Mouse (Mus musculus): ENCODE measurements at regions not wholly inside any gene's neighbourhood (a gene's known extent, or its start where the extent isn't known, plus 50 kb on each side); places are given as distances from the start of the nearest gene placed in this dataset.

DNA sequence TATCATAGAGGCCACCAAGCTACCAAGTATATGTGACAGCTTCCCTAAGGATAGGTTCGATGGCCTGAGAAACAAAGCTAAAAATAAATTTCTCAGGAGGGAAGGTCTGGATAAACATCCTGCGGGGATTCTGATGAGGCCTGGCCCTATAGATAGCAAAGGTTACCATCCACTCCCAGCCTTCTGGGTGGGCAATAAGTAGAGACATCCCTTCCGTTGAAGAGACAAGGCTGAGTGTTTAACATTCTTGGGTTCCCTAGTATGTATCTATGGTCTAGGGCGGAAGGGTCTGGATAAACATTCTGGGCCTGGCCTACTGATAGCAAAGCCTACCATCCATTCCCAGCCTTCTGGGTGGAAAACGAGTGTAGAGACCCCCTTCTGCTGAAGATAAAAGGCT lies 180.5 kb upstream of the Dlk1 start:
- TF ChIP-seq CTCF (IDR thresholded peaks at IDR 0.05) (no peak), POLR2A (IDR thresholded peaks at IDR 0.05; ENCODE audit: insufficient read depth, low read depth, low read length) (no peak), EP300 (IDR thresholded peaks at IDR 0.05; ENCODE audit: insufficient read depth, low read depth, low read length) (no peak)
